Mouse (Mus musculus) stomach, postnatal 0 days (tissue): ENCODE results near the gene Stk38l. TPM values are rescaled to one million over a fixed set of nuclear protein-coding genes. Genes with fewer than 3 reads are reported as not detected.

Experiments used
- ATAC-seq: fragments of 200-750 bp; cut with Nextera tagmentation; 2 replicates; pipeline ENCODE4 v1.8.0; 2017; ENCODE audit not compliant: low FRiP score, low TSS enrichment
- DNase-seq: peaks from one replicate; pipeline ENCODE4 v3.0.0-alpha.2; 2016; ENCODE audit warnings: low spot score
- H3K27ac ChIP-seq: fragments of 300-500 bp; sonication (generic); replicated peaks from 2 replicates; pipeline ENCODE4 v1.5.1; 2014; ENCODE audit warnings: mild to moderate bottlenecking, control low read depth
- H3K27me3 ChIP-seq: fragments of 300-500 bp; sonication (generic); 2 replicates; pipeline ENCODE4 v1.6.1; 2014; ENCODE audit warnings: low read length; ENCODE audit not compliant: control insufficient read depth, insufficient read depth
- H3K36me3 ChIP-seq: fragments of 300-500 bp; sonication (generic); 2 replicates; pipeline ENCODE4 v1.6.1; 2014; ENCODE audit warnings: low read length, mixed read lengths; ENCODE audit not compliant: control insufficient read depth, insufficient read depth
- H3K4me1 ChIP-seq: fragments of 300-500 bp; sonication (generic); replicated peaks from 2 replicates; pipeline ENCODE4 v1.6.1; 2014; ENCODE audit warnings: antibody characterized with exemption; ENCODE audit not compliant: control insufficient read depth, insufficient read depth
- H3K4me2 ChIP-seq: fragments of 300-500 bp; sonication (generic); replicated peaks from 2 replicates; pipeline ENCODE4 v1.6.1; 2014; ENCODE audit warnings: low read depth, mild to moderate bottlenecking, control low read depth, moderate library complexity
- H3K4me3 ChIP-seq: fragments of 300-500 bp; sonication (generic); 2 replicates; pipeline ENCODE4 v1.5.1; 2014; ENCODE audit warnings: low read depth, low read length, control low read depth
- H3K9ac ChIP-seq: fragments of 300-500 bp; sonication (generic); 2 replicates; pipeline ENCODE4 v1.6.1; 2014; ENCODE audit warnings: mild to moderate bottlenecking, low read length, control low read depth, mixed read lengths
- H3K9me3 ChIP-seq: fragments of 300-500 bp; sonication (generic); 2 replicates; pipeline ENCODE4 v1.6.1; 2016; ENCODE audit warnings: low read length; ENCODE audit not compliant: control insufficient read depth
- CTCF ChIP-seq: IDR thresholded peaks from 2 replicates; pipeline ENCODE4 v1.5.1; 2016; ENCODE audit warnings: antibody characterized with exemption, low read depth, mild to moderate bottlenecking, moderate library complexity
- EP300 ChIP-seq: optimal IDR thresholded peaks from 2 replicates; pipeline ENCODE3; 2016; ENCODE audit warnings: antibody characterized with exemption
- WGBS: fragments of 180-500 bp; shearing (Covaris S2); extraction: QIAGEN DNeasy Blood & Tissue Kit; methylation state at CpG from one replicate; pipeline ENCODE4 v1.1.7; 2014; 5-methylcytosine and 5-hydroxymethylcytosine counted together
- polyA plus RNA-seq: library from polyadenylated mRNA; unstranded; fragments of >200 nt; fragmentation: Nextera tagmentation; extraction: Ambion mirVana; gene quantifications from 2 replicates; pipeline ENCODE4 v1.2.1, GENCODE M21; 2015

Gene Stk38l
- polyA plus RNA-seq, 1 experiment from 2014 or later: 16.9 TPM

DNA sequence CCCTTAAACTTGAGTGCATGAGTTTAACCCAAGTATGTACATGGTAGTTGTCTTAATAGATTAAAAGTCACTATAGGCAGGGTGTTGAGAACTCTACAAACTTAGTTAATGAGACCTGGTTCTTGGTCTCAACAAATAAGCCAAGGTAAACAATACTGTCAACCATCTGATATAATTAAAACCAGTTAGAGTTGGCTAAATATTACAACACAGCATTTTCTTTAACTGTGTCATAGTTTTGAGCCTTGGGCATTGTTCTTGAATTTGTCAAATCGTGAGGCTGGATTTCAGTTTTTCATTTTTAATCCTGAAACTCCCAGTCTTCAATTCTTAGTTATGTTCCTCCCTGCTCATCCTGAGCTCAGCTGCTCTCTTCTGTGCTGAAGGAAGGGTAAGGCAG, 6.2 kb downstream of the Stk38l start:
- no peak overlapping the region for H3K4me3 ChIP-seq
- no peak overlapping the region for H3K27ac ChIP-seq
- ATAC-seq (no peak), DNase-seq (no peak)
- H3K4me1 ChIP-seq: peaks cover 14% of the 10 kb centered on the region
- 44% methylated on average over 1 of the region's 1 CpGs for WGBS
- no peaks in the 10 kb centered on the region for H3K36me3 ChIP-seq
- no peaks in the 10 kb centered on the region for H3K9me3 ChIP-seq
- H3K9ac ChIP-seq: no peak overlapping the region
- TF ChIP-seq EP300 (no peak), CTCF (no peak)
- H3K4me2 ChIP-seq: no peak overlapping the region
- no peaks in the 10 kb centered on the region for H3K27me3 ChIP-seq

DNA sequence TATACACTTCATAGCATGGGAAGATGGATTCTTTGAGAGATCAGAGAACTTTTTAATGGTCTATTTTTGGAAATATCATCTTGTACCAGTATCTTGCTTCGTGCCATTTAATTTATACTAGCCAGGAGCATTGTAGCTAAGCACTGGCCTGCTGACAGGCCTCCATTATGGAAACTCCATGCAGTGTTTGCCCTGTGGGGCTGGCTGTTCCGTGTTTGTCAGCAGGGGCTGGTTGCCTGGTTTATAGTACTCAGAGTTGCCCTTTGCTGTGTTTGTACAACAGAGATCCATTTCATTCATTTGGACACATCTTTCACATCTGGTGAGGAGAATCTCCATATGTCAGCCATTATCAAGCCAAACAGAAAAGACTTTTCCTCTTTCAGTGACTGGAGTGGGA, 6.9 kb downstream of the Stk38l start:
- TF ChIP-seq EP300 (no peak), CTCF (no peak)
- H3K27me3 ChIP-seq: no peaks in the 10 kb centered on the region
- no peak for ATAC-seq
- WGBS: 31% methylated on average over 2 of the region's 2 CpGs
- H3K36me3 ChIP-seq: no peaks in the 10 kb centered on the region
- no peak overlapping the region for H3K9ac ChIP-seq
- no peak overlapping the region for H3K4me3 ChIP-seq
- DNase-seq: no peak
- H3K4me1 ChIP-seq: peaks cover 14% of the 10 kb centered on the region
- H3K4me2 ChIP-seq: no peak overlapping the region
- peak overlapping the region; percentile 58; the same call in 1 of the 2 replicates for H3K27ac ChIP-seq
- H3K9me3 ChIP-seq: no peaks in the 10 kb centered on the region

DNA sequence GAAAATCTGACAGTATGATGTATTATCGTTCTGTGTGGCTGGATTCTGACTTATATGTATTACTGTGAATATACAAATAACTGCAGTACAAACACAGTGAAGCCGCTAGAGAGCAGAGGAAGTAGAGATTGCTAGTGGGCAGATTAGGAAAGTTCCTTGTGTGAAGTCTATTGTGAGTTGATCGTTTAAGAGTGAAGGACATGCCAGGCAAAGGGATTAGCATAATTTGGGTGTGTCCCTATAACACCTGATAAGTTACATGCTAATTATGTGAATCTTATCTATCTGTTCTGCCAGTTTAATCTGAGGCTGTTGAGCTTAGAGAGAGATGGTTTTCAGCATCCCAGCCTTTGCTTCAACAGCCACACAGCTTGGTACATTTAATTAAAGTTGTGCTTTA, 7.4 kb downstream of the Stk38l start:
- no peaks in the 10 kb centered on the region for H3K27me3 ChIP-seq
- no peak overlapping the region for H3K9ac ChIP-seq
- no peak overlapping the region for H3K4me3 ChIP-seq
- no peak overlapping the region for H3K4me2 ChIP-seq
- no peaks in the 10 kb centered on the region for H3K36me3 ChIP-seq
- H3K9me3 ChIP-seq: no peaks in the 10 kb centered on the region
- TF ChIP-seq CTCF (0 out of 2 replicates have a peak, but pooled peaks have one; percentile 10), EP300 (no peak)
- peak overlapping the region; percentile 58; the same call in 1 of the 2 replicates for H3K27ac ChIP-seq
- ATAC-seq (no peak), DNase-seq (no peak)
- H3K4me1 ChIP-seq: peaks cover 12% of the 10 kb centered on the region
- 20% methylated on average over 3 of the region's 3 CpGs for WGBS

DNA sequence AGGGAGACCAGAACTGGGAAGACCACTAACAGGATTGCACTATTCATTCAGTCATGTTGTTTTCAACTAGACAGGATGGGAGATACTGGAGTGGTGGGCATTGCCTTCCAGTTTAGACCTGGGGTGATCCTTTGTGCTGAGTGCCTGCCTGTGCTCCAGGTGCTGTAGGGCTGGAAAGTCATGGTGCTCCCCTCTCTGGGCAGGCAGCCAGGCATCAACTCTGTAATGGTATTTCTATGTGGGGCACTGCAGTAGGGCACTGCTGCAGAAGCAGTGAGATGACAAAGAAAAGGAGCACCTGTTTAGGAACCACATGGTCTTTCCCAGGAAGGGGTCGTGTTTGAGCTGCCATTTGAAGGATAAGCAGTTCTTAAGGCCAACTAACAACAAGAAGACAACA, 7.9 kb downstream of the Stk38l start:
- ATAC-seq (no peak), DNase-seq (peak; percentile 29)
- no peak overlapping the region; the same call in 1 of the 2 replicates for H3K27ac ChIP-seq
- WGBS: 32% methylated on average over 1 of the region's 1 CpGs
- TF ChIP-seq CTCF (no peak), EP300 (no peak)
- H3K4me3 ChIP-seq: no peak overlapping the region
- H3K27me3 ChIP-seq: no peaks in the 10 kb centered on the region
- no peaks in the 10 kb centered on the region for H3K36me3 ChIP-seq
- H3K9me3 ChIP-seq: no peaks in the 10 kb centered on the region
- H3K4me2 ChIP-seq: no peak overlapping the region
- no peak overlapping the region for H3K9ac ChIP-seq
- peaks cover 12% of the 10 kb centered on the region for H3K4me1 ChIP-seq

DNA sequence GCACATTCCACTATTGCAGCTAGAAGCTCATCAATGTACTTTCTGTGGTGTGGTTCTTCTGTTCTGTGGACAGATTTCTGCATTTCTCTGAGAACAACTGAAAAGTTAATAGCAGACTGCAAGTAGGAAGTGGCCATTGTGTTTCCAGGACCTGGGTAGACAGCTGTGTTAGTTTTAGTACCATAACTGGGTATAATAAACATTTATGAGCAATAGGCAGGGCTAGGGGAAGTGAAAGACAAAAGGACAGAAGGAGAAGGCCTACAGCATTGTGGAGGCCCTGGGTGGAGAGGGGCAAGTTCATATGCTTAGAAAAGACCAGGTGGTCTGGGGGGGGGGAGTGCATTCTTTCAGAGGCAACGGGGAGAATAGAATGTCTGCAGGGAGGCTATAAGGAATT, 8.8 kb downstream of the Stk38l start:
- no peak for ATAC-seq
- 42% methylated on average over 1 of the region's 1 CpGs for WGBS

DNA sequence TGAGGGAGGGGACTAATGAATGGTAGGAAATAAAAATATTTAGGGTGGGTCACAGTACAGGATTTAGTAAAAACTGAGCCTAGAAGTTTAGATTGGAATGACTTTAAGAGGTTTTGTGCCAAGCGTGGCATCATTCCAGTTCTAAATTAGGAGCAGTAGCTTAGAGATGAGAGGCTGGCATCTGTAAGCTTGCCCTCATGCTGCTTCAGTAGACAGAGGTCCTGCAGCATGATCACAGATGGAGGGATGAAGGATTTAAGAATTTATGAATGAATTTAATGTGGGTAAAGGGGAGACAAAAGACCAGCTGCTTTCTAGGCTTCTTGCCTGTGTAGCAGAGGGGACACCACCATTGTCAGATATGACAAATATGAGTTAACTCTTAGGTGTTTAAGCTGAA, 14.1 kb downstream of the Stk38l start:
- H3K4me1 ChIP-seq: 0 out of 2 replicates have a peak, but pooled peaks cover 4% of the 10 kb centered on the region
- H3K27ac ChIP-seq: no peak overlapping the region
- no peak overlapping the region for H3K9ac ChIP-seq
- H3K9me3 ChIP-seq: no peaks in the 10 kb centered on the region
- H3K27me3 ChIP-seq: no peaks in the 10 kb centered on the region
- H3K4me3 ChIP-seq: no peak overlapping the region
- no peaks in the 10 kb centered on the region for H3K36me3 ChIP-seq
- ATAC-seq (no peak), DNase-seq (no peak)
- WGBS: 74% methylated on average over 1 of the region's 1 CpGs
- no peak overlapping the region for H3K4me2 ChIP-seq
- TF ChIP-seq EP300 (no peak), CTCF (no peak)

More for the DNA sequence above, 8.8 kb downstream of the Stk38l start:
- peaks cover 12% of the 10 kb centered on the region for H3K4me1 ChIP-seq
- TF ChIP-seq CTCF (no peak), EP300 (no peak)
- no peaks in the 10 kb centered on the region for H3K27me3 ChIP-seq
- H3K9me3 ChIP-seq: no peaks in the 10 kb centered on the region
- H3K4me2 ChIP-seq: no peak overlapping the region
- no peak overlapping the region for H3K9ac ChIP-seq
- H3K4me3 ChIP-seq: no peak overlapping the region
- H3K36me3 ChIP-seq: no peaks in the 10 kb centered on the region
- DNase-seq: no peak
- no peak overlapping the region for H3K27ac ChIP-seq
